Mouse (Mus musculus): Measurements from ENCODE around the gene Tnfrsf13c.
A peak's percentile ranks its signal among the peaks of the same experiment; 100 is the strongest.

Tnfrsf13c gene

GRCm38 (mm10) chr15:82184656-82185055, 39.5 kb downstream of the Tnfrsf13c start:
- DNase-seq (ENCODE audit: low read depth, low spot score) = no peak

GRCm38 (mm10) chr15:82184183-82184582, 40.0 kb downstream of the Tnfrsf13c start:
- peak; percentile 75 for DNase-seq (ENCODE audit: low read depth, low spot score)

GRCm38 (mm10) chr15:82183596-82183995, 40.6 kb downstream of the Tnfrsf13c start:
- DNase-seq (ENCODE audit: low read depth, low spot score) = no peak

- no peak for DNase-seq (ENCODE audit: low read depth, low spot score)
Observed at GRCm38 (mm10) chr15:82182311-82182710, 41.9 kb downstream of the Tnfrsf13c start.

- no peak for DNase-seq (ENCODE audit: low read depth, low spot score)
Observed at GRCm38 (mm10) chr15:82181131-82181530, 43.0 kb downstream of the Tnfrsf13c start.

GRCm38 (mm10) chr15:82177743-82178290, 46.4 kb downstream of the Tnfrsf13c start:
- no peak for DNase-seq (ENCODE audit: low read depth, low spot score)

- no peak for DNase-seq (ENCODE audit: low read depth, low spot score)
Observed at GRCm38 (mm10) chr15:82175091-82175490, 49.1 kb downstream of the Tnfrsf13c start.

- DNase-seq (ENCODE audit: low read depth, low spot score) = no peak
Observed at GRCm38 (mm10) chr15:82172648-82173047, 51.5 kb downstream of the Tnfrsf13c start.
